Comparison of ENCODE assay signal across 10 mouse cellular contexts in genomic region chr15:95880616-95881151, GRCm38 (mm10).
DNase-seq lines count a peak whose midpoint lies in the region; ATAC-seq and TF ChIP-seq lines count a peak whose summit lies in the region.
"Had no signal": no experiment of that assay in that cellular context is flagged by ENCODE, and none has a peak within 500 bp of the region (broad histone marks: within the 10 kb centered on the region; RNA-seq: fewer than 3 reads in every experiment).

No protein-coding gene starts in this region.

- peaks cover 66% of the 10 kb centered on the region for H3K36me3 ChIP-seq in megakaryocyte, embryonic 14.5 days (replicated peaks; ENCODE audit: low read length)
- H3K36me3 ChIP-seq in liver, adult 2 months (ENCODE audit: control insufficient read depth, insufficient read depth, low read length), result no peaks in the 10 kb centered on the region
- H3K36me3 ChIP-seq in stomach, embryonic 16.5 days (ENCODE audit: control insufficient read depth, insufficient read depth, low read length), result no peaks in the 10 kb centered on the region

- peak; percentile 44 to 56 for DNase-seq in heart, postnatal 14 days
- peak; percentile 71 for DNase-seq in liver, adult 2 months (ENCODE audit: extremely low read depth, low read depth, low spot score)
- no peak for DNase-seq in left cerebral cortex, postnatal 4 days
- no peak for DNase-seq in thymus, postnatal 14 days
- no peak for DNase-seq in cerebellum, adult 18-20 months
- DNase-seq: cerebellum, adult 9-10 months had no signal

- H3K27ac ChIP-seq in liver, adult 2 months (replicated peaks; ENCODE audit: insufficient read depth, low read depth, low read length), result peak overlapping the region; percentile 34; the same call in 1 of the 2 replicates
- no peak overlapping the region for H3K27ac ChIP-seq in stomach, embryonic 16.5 days (ENCODE audit: low read length)

- H3K79me2 ChIP-seq in liver, adult 2 months (ENCODE audit: control insufficient read depth, insufficient read depth, low read length), result no peaks in the 10 kb centered on the region

- H3K4me2 ChIP-seq in stomach, embryonic 16.5 days (ENCODE audit: low read depth, low read length), result no peak overlapping the region

- no peak for TF ChIP-seq POLR2A in liver, adult 2 months (IDR thresholded peaks at IDR 0.05; ENCODE audit: extremely low read depth, insufficient read depth, low read length)

- intact Hi-C loops in heart, postnatal 14 days (cut with DNase I), result loop anchor here (5.0 kb wide), 4 partner anchors 42 to 108 kb away; partner anchors contain the start of gene Ano6
- intact Hi-C loops in left cerebral cortex, postnatal 4 days (cut with DNase I), result no loop called here

- ATAC-seq in megakaryocyte, adult 5-6 weeks (ENCODE audit: poor library complexity, severe bottlenecking), result no peak
- peak; percentile 48; the same call in 1 of the 2 replicates for ATAC-seq in stomach, embryonic 16.5 days (ENCODE audit: insufficient read depth, low FRiP score)
- ATAC-seq: hindbrain, embryonic 16.5 days had no signal

- peak overlapping the region; percentile 80 for H3K4me3 ChIP-seq in megakaryocyte, embryonic 14.5 days (replicated peaks)
- H3K4me3 ChIP-seq in liver, adult 2 months (ENCODE audit: insufficient read depth, low read depth, low read length), result no peak overlapping the region
- H3K4me3 ChIP-seq in stomach, embryonic 16.5 days (replicated peaks; ENCODE audit: low read length), result no peak overlapping the region

- no peaks in the 10 kb centered on the region for H3K27me3 ChIP-seq in megakaryocyte, embryonic 14.5 days (replicated peaks)
- no peaks in the 10 kb centered on the region for H3K27me3 ChIP-seq in liver, adult 2 months (ENCODE audit: control insufficient read depth, insufficient read depth, low read length)
- H3K27me3 ChIP-seq in stomach, embryonic 16.5 days (ENCODE audit: control insufficient read depth, insufficient read depth, low read length), result no peaks in the 10 kb centered on the region

- no peaks in the 10 kb centered on the region for H3K9me3 ChIP-seq in megakaryocyte, embryonic 14.5 days
- no peaks in the 10 kb centered on the region for H3K9me3 ChIP-seq in stomach, embryonic 16.5 days (replicated peaks; ENCODE audit: control insufficient read depth, low read length)

- no peak for TF ChIP-seq CTCF in liver, adult 2 months (IDR thresholded peaks at IDR 0.05; ENCODE audit: low read depth, low read length)

- 12% methylated on average over 10 of the region's 10 CpGs for WGBS in liver, adult 2 months
- WGBS in stomach, embryonic 16.5 days, result 32% methylated on average over 10 of the region's 10 CpGs

- H3K4me1 ChIP-seq in megakaryocyte, embryonic 14.5 days, result peaks cover 89% of the 10 kb centered on the region
- H3K4me1 ChIP-seq in liver, adult 2 months (ENCODE audit: control insufficient read depth, insufficient read depth, low read length), result peaks cover 12% of the 10 kb centered on the region
- H3K4me1 ChIP-seq in stomach, embryonic 16.5 days (ENCODE audit: control insufficient read depth, insufficient read depth, low read length), result peaks cover 15% of the 10 kb centered on the region; the same call in 1 of the 2 replicates

- H3K9ac ChIP-seq in liver, adult 2 months (ENCODE audit: low read depth, low read length), result no peak overlapping the region
- no peak overlapping the region for H3K9ac ChIP-seq in stomach, embryonic 16.5 days (ENCODE audit: low read length)

Comparison
In these comparisons a context has a peak if more than half of its experiments do, and no peak if none do; other contexts are left out.
1. DNase-seq: peak in heart, postnatal 14 days (2 of 2) and liver, adult 2 months (single experiment); none in left cerebral cortex, postnatal 4 days (single experiment), thymus, postnatal 14 days (single experiment) and cerebellum, adult 18-20 months (0 of 2).